8 mouse cellular contexts compared by ENCODE assay signal in the genomic region with DNA sequence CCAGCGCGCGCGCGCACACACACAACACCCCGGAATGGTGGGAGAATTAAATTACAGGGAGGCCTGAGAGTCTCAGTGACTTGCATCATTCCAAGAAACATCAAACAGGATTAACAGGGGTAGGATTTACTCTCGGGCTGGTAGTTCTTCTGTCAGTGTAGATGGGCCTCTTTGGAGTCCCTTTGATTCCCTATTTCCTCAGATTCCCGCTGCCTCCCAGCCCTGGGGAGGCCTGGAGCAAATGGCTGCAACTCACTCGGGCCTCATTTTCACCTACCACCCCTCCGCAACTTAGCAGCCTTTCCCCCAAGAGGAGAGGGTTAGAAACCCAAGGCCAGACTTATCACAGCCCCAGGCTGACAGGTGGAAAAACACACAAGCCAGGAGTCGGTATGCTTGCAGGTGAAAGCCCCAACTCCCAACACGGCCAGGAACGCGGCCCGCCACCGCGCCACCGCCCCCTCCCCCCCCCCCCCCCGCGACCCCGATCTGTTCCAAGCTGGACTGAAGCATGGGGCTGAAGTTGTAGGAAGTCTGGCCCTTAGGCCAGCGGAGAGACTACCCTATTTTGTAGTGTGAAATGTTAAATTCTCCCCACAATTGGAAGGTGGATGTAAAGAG. TPM values are rescaled to one million over a fixed set of nuclear protein-coding genes. Genes with fewer than 3 reads are reported as not detected.
DNase-seq lines count a peak whose midpoint lies in the region; ATAC-seq and TF ChIP-seq lines count a peak whose summit lies in the region.

No protein-coding gene starts in this region.

- H3K36me3 ChIP-seq in heart, embryonic 12.5 days = peaks cover 31% of the 10 kb centered on the region
- peaks cover 8% of the 10 kb centered on the region for H3K36me3 ChIP-seq in ES-E14 (ENCODE audit: control insufficient read depth, insufficient read depth, low read length, poor library complexity, severe bottlenecking)
- H3K36me3 ChIP-seq in embryonic facial prominence, embryonic 14.5 days (ENCODE audit: control insufficient read depth, insufficient read depth, low read length) = peaks cover 21% of the 10 kb centered on the region
- H3K36me3 ChIP-seq in limb, embryonic 14.5 days (ENCODE audit: control insufficient read depth, insufficient read depth, low read length) = peaks cover 16% of the 10 kb centered on the region

- peak overlapping the region; percentile 84 for H3K27ac ChIP-seq in heart, embryonic 12.5 days (ENCODE audit: poor library complexity, severe bottlenecking)
- H3K27ac ChIP-seq in ES-E14 (ENCODE audit: insufficient read depth, low read depth, low read length, poor library complexity, severe bottlenecking) = no peak overlapping the region
- H3K27ac ChIP-seq in embryonic facial prominence, embryonic 14.5 days (replicated peaks; ENCODE audit: low read depth, low read length) = peak overlapping the region; percentile 93
- H3K27ac ChIP-seq in limb, embryonic 14.5 days (replicated peaks; ENCODE audit: low read depth, low read length) = peak overlapping the region; percentile 92

- H3K9me3 ChIP-seq in heart, embryonic 12.5 days (replicated peaks) = no peaks in the 10 kb centered on the region
- no peaks in the 10 kb centered on the region for H3K9me3 ChIP-seq in ES-E14 (ENCODE audit: control insufficient read depth, insufficient read depth, low read depth, low read length)
- H3K9me3 ChIP-seq in embryonic facial prominence, embryonic 14.5 days (ENCODE audit: control insufficient read depth, low read length) = no peaks in the 10 kb centered on the region
- H3K9me3 ChIP-seq in limb, embryonic 14.5 days (ENCODE audit: control insufficient read depth, low read length) = no peaks in the 10 kb centered on the region

- peaks cover 42% of the 10 kb centered on the region for H3K4me1 ChIP-seq in heart, embryonic 12.5 days (replicated peaks)
- peaks cover 0 to 2% of the 10 kb centered on the region in 2 experiments; a peak in 2 of 4 replicates for H3K4me1 ChIP-seq in ES-E14 (ENCODE audit: control insufficient read depth in 2 of 2, insufficient read depth in 2 of 2, low read length in 2 of 2, poor library complexity in 1 of 2)
- peaks cover 21% of the 10 kb centered on the region for H3K4me1 ChIP-seq in embryonic facial prominence, embryonic 14.5 days (ENCODE audit: control insufficient read depth, insufficient read depth, low read length)
- peaks cover 23% of the 10 kb centered on the region for H3K4me1 ChIP-seq in limb, embryonic 14.5 days (ENCODE audit: control insufficient read depth, insufficient read depth, low read length)

- peak overlapping the region; percentile 65 for H3K4me3 ChIP-seq in heart, embryonic 12.5 days
- peak overlapping the region; percentile 82 to 99 for H3K4me3 ChIP-seq in ES-E14 (ENCODE audit: insufficient read depth in 1 of 2, low read depth in 1 of 2, low read length in 2 of 2, poor library complexity in 1 of 2, severe bottlenecking in 1 of 2)
- peak overlapping the region; percentile 97 for H3K4me3 ChIP-seq in embryonic facial prominence, embryonic 14.5 days (ENCODE audit: low read depth, low read length)
- H3K4me3 ChIP-seq in limb, embryonic 14.5 days (replicated peaks; ENCODE audit: low read length) = peak overlapping the region; percentile 98

- DNase-seq in heart, postnatal 4 days = no peak
- no peak for DNase-seq in ES-E14 (ENCODE audit: low read depth, low spot score)
- DNase-seq in embryonic facial prominence, embryonic 14.5 days (ENCODE audit: low spot score) = peak; percentile 52
- no peak for DNase-seq in limb, embryonic 14.5 days (ENCODE audit: low spot score)
- DNase-seq in retina, embryonic 14.5 days (ENCODE audit: low spot score) = peak; percentile 31
- no peak for DNase-seq in natural killer cell, adult 2 months (ENCODE audit: low spot score in 2 of 2)

- in situ Hi-C loops in ES-E14 (cut with MboI; ENCODE audit: low sequenced_read_pairs in 2 of 2, unreplicated experiment in 2 of 2) = no loop called here

- H3K27me3 ChIP-seq in heart, embryonic 12.5 days (replicated peaks) = no peaks in the 10 kb centered on the region
- no peaks in the 10 kb centered on the region for H3K27me3 ChIP-seq in embryonic facial prominence, embryonic 14.5 days (replicated peaks; ENCODE audit: control insufficient read depth, insufficient read depth, low read length)
- H3K27me3 ChIP-seq in limb, embryonic 14.5 days (ENCODE audit: control insufficient read depth, insufficient read depth, low read length) = no peaks in the 10 kb centered on the region

- no peak for ATAC-seq in heart, embryonic 12.5 days (ENCODE audit: insufficient number of reproducible peaks, low FRiP score)
- ATAC-seq in embryonic facial prominence, embryonic 14.5 days (ENCODE audit: low read depth) = no peak
- no peak for ATAC-seq in limb, embryonic 14.5 days (ENCODE audit: low FRiP score, low read depth)
- ATAC-seq in frontal cortex, adult (ENCODE audit: low TSS enrichment) = no peak

- H3K9ac ChIP-seq in heart, embryonic 12.5 days = peak overlapping the region; percentile 89
- H3K9ac ChIP-seq in ES-E14 (ENCODE audit: insufficient read depth, low read depth, low read length, poor library complexity, severe bottlenecking) = peak overlapping the region; percentile 82; the same call in 1 of the 2 replicates
- H3K9ac ChIP-seq in embryonic facial prominence, embryonic 14.5 days (ENCODE audit: low read depth, low read length) = peak overlapping the region; percentile 98
- peak overlapping the region; percentile 96 for H3K9ac ChIP-seq in limb, embryonic 14.5 days (ENCODE audit: low read depth, low read length, severe bottlenecking)

- H3K4me2 ChIP-seq in heart, embryonic 12.5 days = peak overlapping the region; percentile 90
- peak overlapping the region; percentile 92 for H3K4me2 ChIP-seq in embryonic facial prominence, embryonic 14.5 days (ENCODE audit: low read depth, low read length)
- peak overlapping the region; percentile 67 for H3K4me2 ChIP-seq in limb, embryonic 14.5 days (replicated peaks; ENCODE audit: low read depth, low read length, severe bottlenecking)

- no peak for TF ChIP-seq POLR2A in limb, embryonic 14.5 days (IDR thresholded peaks at IDR 0.05; ENCODE audit: borderline replicate concordance, extremely low read depth, insufficient read depth, insufficient read length)

- WGBS in heart, embryonic 12.5 days = 3% methylated on average over 22 of the region's 22 CpGs
- WGBS in embryonic facial prominence, embryonic 14.5 days = 3% methylated on average over 16 of the region's 22 CpGs
- WGBS in limb, embryonic 14.5 days = 1% methylated on average over 20 of the region's 22 CpGs

TF ChIP-seq in ES-E14, 5 proteins besides CTCF, POLR2A, EP300 and RAD21:
- TF ChIP-seq MAFK (IDR thresholded peaks at IDR 0.05; ENCODE audit: insufficient read depth, low read depth, low read length) = no peak
- TF ChIP-seq HCFC1 (IDR thresholded peaks at IDR 0.05; ENCODE audit: borderline replicate concordance, insufficient read depth, low read length) = no peak
- no peak for TF ChIP-seq ZNF384 (IDR thresholded peaks at IDR 0.05; ENCODE audit: low read depth, low read length)
- no peak for TF ChIP-seq ZC3H11A (IDR thresholded peaks at IDR 0.05; ENCODE audit: borderline replicate concordance, low read depth, low read length)
- TF ChIP-seq CHD2 (IDR thresholded peaks at IDR 0.05; ENCODE audit: low read depth, low read length) = no peak
TF ChIP-seq in ES-E14: peak in this region for 0.

RNA-seq across cellular contexts. Expression of gene Plagl2, which starts 1.3 kb away (rescaled TPM):
- polyA plus RNA-seq in heart, embryonic 12.5 days (2016; fragmentation: Nextera tagmentation; extraction: Ambion mirVana) = 20.2 and 22.1 TPM in 2 replicates
- 1 to 10 TPM; 8.4 to 9.7 TPM for total RNA-seq in heart, postnatal 4 days (2021)
- 3.5 and 3.9 TPM in 2 replicates for total RNA-seq in ES-E14 (2012; rRNA removed)
- polyA plus RNA-seq in embryonic facial prominence, embryonic 14.5 days (2014; fragmentation: Nextera tagmentation; extraction: Ambion mirVana) = 19.1 and 21.4 TPM in 2 replicates
- polyA plus RNA-seq in limb, embryonic 14.5 days (2012; rRNA removed) = 17.8 and 20.3 TPM in 2 replicates
- 20.2 and 20.8 TPM in 2 replicates for polyA plus RNA-seq in limb, embryonic 14.5 days (2014; fragmentation: Nextera tagmentation; extraction: Ambion mirVana)

RNA-seq across cellular contexts. Expression of gene Pofut1, which starts 1.4 kb away (rescaled TPM):
- polyA plus RNA-seq in heart, embryonic 12.5 days (2016; fragmentation: Nextera tagmentation; extraction: Ambion mirVana) = 3.7 and 4.5 TPM in 2 replicates
- total RNA-seq in heart, postnatal 4 days (2021) = 10 to 100 TPM; 21.8 to 25.0 TPM
- total RNA-seq in ES-E14 (2012; rRNA removed) = 29.2 and 37.8 TPM in 2 replicates
- 10.8 and 11.7 TPM in 2 replicates for polyA plus RNA-seq in embryonic facial prominence, embryonic 14.5 days (2014; fragmentation: Nextera tagmentation; extraction: Ambion mirVana)
- 41.7 and 50.3 TPM in 2 replicates for polyA plus RNA-seq in limb, embryonic 14.5 days (2012; rRNA removed)
- polyA plus RNA-seq in limb, embryonic 14.5 days (2014; fragmentation: Nextera tagmentation; extraction: Ambion mirVana) = 12.1 and 12.4 TPM in 2 replicates

RNA-seq across cellular contexts. Expression of gene Tspyl3, which starts 14.7 kb away (rescaled TPM):
- 7.0 TPM in 2 replicates for polyA plus RNA-seq in heart, embryonic 12.5 days (2016; fragmentation: Nextera tagmentation; extraction: Ambion mirVana)
- total RNA-seq in heart, postnatal 4 days (2021) = 1 to 10 TPM; 2.7 to 3.0 TPM
- total RNA-seq in ES-E14 (2012; rRNA removed) = 1.7 and 2.1 TPM in 2 replicates
- 12.0 and 14.7 TPM in 2 replicates for polyA plus RNA-seq in embryonic facial prominence, embryonic 14.5 days (2014; fragmentation: Nextera tagmentation; extraction: Ambion mirVana)
- 13.3 and 16.3 TPM in 2 replicates for polyA plus RNA-seq in limb, embryonic 14.5 days (2012; rRNA removed)
- polyA plus RNA-seq in limb, embryonic 14.5 days (2014; fragmentation: Nextera tagmentation; extraction: Ambion mirVana) = 12.8 and 13.1 TPM in 2 replicates

RNA-seq across cellular contexts. Expression of gene Kif3b, which starts 51.2 kb away (rescaled TPM):
- 5.0 and 5.5 TPM in 2 replicates for polyA plus RNA-seq in heart, embryonic 12.5 days (2016; fragmentation: Nextera tagmentation; extraction: Ambion mirVana)
- total RNA-seq in heart, postnatal 4 days (2021) = 10 to 100 TPM; 12.9 to 13.4 TPM
- 7.6 and 8.6 TPM in 2 replicates for total RNA-seq in ES-E14 (2012; rRNA removed)
- polyA plus RNA-seq in embryonic facial prominence, embryonic 14.5 days (2014; fragmentation: Nextera tagmentation; extraction: Ambion mirVana) = 7.1 and 7.6 TPM in 2 replicates
- polyA plus RNA-seq in limb, embryonic 14.5 days (2012; rRNA removed) = 10.6 and 11.5 TPM in 2 replicates
- polyA plus RNA-seq in limb, embryonic 14.5 days (2014; fragmentation: Nextera tagmentation; extraction: Ambion mirVana) = 4.7 and 6.2 TPM in 2 replicates

Comparison
In these comparisons a context has a peak if more than half of its experiments do, and no peak if none do; other contexts are left out.
1. DNase-seq: peak in embryonic facial prominence, embryonic 14.5 days (single experiment) and retina, embryonic 14.5 days (single experiment); none in heart, postnatal 4 days (single experiment), ES-E14 (single experiment), limb, embryonic 14.5 days (single experiment) and natural killer cell, adult 2 months (0 of 2).
2. Peak in every context shown above with its lines, with median percentiles within 50 percentile points of each other: H3K4me2 ChIP-seq, H3K4me3 ChIP-seq and H3K9ac ChIP-seq.